Mouse (Mus musculus): ENCODE measurements around the gene Dgat2.
A peak's percentile ranks its signal among the peaks of the same experiment; 100 is the strongest.

Gene Dgat2

DNA sequence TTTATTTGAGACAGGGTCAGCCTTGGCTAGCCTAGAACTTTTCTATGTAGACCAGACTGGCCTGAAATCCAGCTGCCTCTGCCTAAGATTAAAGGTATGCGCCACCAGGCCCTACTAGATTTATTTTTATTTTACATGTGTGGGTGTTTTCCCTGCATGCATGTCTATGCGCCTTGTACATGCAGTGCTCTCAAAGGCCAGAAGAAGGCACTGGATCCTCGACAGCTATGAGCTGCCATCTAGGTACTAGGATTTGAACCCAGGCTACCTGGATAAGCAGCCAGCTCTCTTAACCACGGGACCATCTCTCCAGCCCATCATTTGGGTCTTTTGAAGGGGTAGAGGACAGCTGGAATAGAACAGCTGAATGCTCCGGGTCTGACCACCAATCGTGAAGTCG, 20.1 kb downstream of the Dgat2 start:
- DNase-seq (ENCODE audit: low read depth, low spot score) = no peak

DNA sequence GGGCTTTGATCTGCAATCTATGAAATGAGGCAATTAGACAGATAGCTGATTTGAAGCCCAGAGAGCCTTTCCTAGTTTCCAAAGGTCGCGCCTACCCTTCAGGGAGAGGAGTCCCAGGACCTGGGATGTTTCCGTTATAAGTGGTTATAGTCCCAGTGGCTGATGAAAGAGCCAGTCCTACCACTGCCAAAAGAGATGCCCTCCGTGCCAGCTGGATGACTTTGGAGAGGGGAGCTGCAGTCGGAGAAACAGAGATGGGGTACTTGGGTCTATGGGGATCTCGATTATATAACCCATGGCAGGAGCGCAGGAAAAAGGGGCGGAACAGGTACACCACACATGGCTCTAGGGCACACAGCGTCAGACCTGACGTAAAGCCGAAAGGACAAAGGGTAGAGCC, 20.6 kb downstream of the Dgat2 start:
- DNase-seq (ENCODE audit: low read depth, low spot score) = no peak

DNA sequence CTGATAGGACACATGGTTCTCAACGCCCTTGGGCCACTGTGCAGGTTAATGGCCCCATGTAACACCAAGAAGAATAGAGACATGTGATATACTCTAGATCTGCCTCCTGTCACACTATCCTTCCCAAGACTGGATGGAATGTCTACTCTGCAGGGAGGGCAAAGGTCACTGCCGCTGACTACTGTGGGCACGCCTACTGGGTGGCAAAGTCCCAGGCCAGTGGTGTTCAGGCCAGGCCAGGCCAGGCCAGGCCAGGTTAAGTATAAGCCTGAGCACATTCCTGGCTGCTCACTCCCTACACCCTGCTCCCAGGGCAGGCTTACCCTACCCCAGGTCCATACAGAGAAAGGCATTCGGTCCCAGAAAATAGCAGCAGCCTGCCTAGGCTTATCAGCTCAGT, 21.0 kb downstream of the Dgat2 start:
- no peak for DNase-seq (ENCODE audit: low read depth, low spot score)

DNA sequence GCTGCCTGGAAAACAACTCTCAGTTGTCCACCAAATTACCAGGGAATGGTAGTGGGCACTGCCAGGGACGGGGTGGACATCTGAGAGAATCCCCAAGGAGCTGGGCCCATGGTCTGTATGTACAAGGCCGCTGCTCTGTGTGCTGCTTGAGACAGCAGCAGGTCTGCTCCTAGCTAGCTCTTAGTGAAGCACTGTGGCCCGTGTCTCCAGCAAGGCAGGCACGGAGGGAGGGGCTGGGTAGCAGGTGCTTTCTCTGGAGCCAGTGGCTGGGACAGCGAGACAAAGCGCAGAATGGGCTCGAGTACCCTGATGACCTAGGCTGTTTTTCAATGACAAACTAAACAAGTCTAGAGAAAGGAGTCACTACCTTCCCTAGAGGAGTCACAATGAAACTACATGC, 21.5 kb downstream of the Dgat2 start:
- DNase-seq (ENCODE audit: low read depth, low spot score) = no peak

DNA sequence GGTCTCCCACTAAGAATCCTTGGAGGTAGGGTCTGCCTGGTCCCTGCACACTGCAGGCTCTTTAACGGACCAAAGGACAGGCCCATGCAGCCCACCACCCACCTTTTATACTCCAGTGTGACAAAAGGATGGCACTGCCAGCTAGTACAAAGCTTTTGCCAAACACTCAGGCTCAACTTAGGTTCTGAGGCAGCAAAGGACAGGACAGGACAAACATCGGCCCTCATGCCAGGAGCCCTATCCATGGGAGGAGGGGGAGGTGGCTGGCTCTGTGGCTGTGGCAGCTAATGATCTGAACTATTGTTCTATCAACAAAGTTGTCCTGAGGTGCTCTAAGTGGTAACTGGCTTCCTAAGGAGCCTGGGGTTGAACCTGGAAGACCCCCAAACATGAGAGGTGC, 23.1 kb downstream of the Dgat2 start:
- no peak for DNase-seq (ENCODE audit: low read depth, low spot score)

DNA sequence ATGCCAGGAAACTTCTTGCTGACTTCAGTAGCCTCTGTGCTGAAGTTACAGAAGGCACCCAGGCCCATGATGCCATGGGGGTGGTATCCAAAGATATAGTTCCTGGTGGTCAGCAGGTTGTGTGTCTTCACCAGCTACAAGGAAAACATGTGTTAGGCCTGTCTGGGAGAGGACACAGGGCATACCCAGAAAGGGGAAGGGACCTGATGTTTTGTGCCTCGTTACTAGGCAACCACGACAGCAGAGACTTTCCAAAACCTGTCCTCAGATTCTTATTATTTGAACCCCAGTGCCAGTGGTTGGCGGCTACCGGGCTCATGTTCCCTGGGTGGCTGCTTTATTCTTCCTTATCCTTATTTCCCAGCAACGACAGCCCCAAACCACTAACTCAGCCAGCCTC, 23.6 kb downstream of the Dgat2 start:
- DNase-seq (ENCODE audit: low read depth, low spot score) = no peak

DNA sequence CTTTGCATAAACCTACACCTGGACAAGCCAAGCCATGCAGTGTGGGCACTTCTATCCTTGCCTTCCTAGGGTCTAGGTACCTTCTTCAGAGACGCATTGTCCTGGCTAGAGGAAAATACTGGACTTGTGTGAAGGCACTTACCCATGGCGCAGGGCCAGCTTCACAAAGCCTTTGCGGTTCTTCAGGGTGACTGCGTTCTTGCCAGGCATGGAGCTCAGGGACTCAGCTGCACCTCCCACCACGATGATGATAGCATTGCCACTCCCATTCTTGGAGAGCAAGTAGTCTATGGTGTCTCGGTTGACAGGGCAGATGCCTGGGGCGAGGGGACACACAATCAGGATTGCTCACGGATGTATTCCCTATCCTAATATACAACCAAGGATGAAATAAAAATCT, 24.5 kb downstream of the Dgat2 start:
- no peak for DNase-seq (ENCODE audit: low read depth, low spot score)

DNA sequence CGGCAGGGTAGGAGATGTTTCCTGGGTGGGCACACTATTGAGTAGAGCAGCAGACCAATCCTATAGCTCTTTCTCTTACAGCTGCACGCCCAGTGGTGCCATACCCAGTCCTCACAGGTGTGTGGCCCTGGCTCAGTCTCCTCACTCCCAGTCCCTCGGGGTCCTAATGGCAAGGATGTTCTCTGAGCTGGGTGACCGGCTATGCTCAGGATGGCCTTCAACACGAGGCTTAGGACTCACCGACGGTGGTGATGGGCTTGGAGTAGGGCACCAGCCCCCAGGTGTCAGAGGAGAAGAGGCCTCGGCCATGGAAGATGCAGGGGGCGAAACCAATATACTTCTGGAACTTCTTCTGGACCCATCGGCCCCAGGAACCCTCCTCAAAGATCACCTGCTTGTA, 25.8 kb downstream of the Dgat2 start:
- DNase-seq (ENCODE audit: low read depth, low spot score) = no peak

DNA sequence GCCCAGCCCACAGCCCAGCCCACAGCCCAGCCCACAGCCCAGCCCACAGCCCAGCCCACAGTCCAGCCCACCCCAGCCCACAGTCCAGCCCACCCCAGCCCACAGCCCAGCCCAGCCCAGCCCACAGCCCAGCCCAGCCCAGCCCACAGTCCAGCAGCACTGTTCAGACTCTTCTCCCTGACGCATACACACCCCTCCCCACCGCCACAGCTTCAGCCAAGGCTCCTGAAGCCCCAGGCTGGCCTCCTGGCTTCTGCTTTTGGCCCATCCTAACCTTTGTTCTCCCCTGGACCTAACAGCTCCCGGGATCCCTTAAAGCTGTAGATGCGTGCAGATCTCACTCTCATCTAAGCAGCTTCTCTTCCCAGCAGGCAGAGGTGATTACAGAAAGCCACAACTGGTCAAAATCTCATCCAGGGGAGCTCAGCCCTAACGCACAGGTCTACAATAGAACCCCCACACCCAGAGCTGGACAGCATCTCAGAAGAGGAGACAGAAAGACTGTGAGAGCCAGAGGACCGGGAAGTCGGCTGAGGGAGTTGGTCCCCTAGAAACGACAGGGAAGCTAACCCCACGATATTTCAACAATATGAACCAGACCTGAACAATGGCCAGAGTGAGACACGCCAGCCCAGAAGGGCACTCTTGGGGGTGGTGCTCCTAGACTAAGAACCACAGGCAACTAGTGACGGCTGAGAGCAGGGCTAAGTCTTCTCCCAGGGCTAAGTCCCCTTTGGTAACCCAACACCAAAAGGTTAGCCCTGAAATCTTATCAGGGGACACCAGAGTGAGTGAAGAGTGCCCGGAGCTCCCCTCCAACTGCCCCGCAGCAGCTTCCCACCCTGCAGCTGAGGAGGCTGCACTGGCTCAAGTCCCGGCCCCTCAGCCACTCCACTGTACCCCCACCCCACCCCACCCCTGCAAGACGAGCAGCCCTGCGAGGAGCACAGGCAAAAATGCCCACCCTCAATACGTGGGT, 26.9 kb downstream of the Dgat2 start:
- DNase-seq (ENCODE audit: low read depth, low spot score) = peak; percentile 54

DNA sequence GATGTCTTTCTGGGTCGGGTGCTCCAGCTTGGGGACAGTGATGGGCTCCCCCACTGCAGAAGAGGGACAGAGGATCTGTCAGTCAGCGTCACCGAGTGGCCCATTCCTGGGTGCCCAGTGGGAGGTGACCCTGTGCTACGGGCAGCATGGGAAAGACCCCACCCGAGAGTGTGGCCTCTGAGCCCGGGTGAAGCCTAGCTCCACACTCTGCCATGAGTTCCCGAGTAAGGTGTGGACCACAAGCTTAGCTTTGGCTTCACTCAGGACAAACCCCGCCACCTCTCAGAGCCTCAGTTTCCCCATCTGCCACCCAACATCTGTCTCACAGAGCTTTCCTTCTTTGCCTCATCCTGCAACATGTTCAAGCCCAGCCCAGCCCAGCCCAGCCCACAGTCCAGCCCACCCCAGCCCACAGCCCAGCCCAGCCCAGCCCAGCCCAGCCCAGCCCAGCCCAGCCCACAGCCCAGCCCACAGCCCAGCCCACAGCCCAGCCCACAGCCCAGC, 27.8 kb downstream of the Dgat2 start:
- DNase-seq (ENCODE audit: low read depth, low spot score) = no peak

DNA sequence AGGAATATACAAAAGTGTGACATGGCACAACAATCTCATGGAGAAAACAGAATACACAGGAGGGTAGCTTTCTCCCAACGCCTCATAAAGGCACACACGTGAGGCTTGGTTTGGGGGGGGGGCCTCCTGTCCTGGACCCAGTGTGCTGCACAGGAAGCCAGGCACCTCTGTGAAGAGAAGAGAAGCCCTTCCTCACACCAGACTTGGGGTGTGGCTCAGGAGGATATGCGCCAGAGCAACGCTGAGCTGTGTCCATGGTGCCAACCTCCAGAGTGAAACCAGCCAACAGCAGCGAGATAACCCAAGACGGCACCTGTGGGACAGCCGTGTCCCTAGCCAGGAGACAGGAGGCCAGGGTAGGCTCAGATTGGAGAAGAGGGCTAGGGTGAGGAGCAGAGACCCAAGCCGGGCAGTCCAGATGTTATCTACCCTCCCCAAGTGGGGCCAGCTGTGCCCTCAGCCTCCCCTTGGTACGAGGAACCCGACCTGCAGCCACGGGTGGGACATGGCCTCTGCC, 28.8 kb downstream of the Dgat2 start:
- no peak for DNase-seq (ENCODE audit: low read depth, low spot score)

DNA sequence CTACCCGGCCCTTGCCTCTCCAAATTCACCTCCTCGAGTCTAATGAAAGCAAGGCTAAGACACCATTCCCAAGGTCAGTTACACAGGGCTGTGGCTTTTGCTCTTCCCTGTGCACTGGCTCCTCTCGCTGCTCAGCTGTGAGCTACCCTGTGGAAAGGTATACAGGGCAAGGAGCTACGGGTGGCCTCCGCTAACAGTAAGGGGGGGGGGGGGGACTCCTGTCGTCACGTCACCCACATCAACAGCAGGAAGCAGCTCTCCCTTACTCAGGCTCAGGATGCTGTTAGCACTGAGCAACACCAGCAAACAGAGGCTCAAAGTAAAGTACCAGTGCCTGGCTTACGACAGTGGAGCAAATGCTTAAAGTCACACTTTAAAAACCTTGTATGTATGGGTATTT, 29.8 kb downstream of the Dgat2 start:
- DNase-seq (ENCODE audit: low read depth, low spot score) = no peak

DNA sequence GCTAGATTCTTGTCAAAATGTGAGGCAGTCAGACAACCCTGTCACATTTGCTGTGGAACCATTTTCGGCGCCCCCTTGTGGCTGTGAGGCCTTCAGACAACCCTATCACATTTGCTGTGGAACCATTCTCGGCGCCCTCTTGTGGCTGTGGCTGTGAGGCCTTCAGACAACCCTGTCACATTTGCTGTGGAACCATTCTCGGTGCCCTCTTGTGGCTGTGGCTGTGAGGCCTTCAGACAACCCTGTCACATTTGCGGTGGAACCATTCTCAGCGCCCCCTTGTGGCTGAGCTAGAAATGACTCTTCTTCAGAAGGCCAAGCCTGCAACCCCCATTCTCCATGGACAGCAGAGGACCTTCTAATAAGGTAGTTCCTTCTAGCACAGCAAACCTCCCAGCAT, 31.2 kb downstream of the Dgat2 start:
- DNase-seq (ENCODE audit: low read depth, low spot score) = peak; percentile 91

DNA sequence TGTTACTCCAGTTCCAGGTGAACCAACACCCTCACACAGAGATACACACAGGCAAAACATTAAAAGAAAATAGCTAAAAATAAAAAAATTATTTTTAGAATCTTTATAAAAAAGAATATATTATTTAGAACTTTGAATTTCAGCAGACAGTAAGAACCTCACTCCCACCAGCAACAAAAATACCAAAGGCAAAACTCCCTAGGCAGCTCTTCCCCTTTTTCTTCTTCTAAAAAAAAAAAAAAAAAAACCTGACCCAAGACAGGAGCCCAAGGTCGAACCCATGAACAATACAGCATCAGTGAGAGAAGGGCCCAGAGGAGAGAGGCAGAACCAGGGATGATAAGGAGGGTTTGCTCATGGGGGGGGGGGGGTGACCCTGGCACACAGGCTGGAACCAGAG, 33.5 kb downstream of the Dgat2 start:
- no peak for DNase-seq (ENCODE audit: low read depth, low spot score)

DNA sequence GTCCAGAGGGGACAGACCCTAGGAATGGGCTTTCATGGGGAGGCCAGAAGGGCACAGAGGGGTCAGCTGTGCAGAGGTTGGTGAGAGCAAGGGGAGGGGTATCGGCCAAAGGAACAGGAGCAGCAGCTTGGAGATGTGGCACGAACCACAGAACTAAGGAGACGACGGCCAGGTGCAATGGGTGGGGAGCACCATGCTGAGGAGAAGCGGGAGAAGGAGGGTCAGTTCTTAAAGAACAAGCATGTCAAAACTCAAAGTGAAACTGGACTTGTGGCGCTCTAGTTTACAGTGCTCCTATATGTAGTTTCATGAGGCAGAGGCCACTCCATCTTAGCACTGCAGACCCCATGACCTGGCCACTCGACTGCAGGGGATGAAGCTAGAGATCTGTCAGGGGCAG, 35.0 kb downstream of the Dgat2 start:
- DNase-seq (ENCODE audit: low read depth, low spot score) = no peak

DNA sequence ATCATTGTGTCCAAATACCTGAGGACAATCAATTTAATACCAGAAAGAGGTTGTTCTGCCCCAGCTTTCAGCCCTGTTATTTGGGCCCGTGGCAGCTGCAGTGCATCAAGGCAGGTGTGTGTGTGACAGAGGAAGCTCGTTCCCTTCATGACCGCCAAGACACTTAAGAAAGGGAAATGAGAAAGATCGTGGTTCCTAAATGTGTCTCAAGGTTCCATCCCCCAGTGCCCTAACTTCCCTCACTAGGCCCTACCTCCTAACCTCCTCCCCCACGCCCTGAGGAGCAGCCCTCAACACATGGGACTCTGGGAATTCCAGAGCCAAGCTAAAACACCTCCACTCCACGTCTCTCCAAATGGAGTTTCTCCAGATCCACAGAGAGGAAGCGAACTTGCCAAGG, 35.6 kb downstream of the Dgat2 start:
- DNase-seq (ENCODE audit: low read depth, low spot score) = no peak

DNA sequence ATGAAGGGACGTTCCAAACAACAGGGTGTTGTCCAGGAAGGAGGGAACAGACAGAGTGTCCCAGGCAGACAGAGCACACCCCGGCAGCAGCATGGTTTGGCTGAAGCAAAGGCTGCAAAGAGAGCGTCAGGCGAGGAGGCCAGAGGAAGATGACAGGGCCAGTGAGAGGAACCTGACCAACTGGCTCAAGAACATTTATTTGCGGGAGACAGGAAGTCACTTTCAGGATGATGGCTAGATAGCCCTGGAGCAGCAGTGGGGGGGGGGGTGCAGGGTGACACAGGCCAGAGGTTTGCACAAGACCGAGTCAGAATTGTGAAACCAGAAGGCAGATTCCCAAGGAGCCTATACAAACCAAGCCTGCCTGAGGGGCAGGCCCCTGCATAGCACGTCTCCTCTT, 36.5 kb downstream of the Dgat2 start:
- no peak for DNase-seq (ENCODE audit: low read depth, low spot score)

DNA sequence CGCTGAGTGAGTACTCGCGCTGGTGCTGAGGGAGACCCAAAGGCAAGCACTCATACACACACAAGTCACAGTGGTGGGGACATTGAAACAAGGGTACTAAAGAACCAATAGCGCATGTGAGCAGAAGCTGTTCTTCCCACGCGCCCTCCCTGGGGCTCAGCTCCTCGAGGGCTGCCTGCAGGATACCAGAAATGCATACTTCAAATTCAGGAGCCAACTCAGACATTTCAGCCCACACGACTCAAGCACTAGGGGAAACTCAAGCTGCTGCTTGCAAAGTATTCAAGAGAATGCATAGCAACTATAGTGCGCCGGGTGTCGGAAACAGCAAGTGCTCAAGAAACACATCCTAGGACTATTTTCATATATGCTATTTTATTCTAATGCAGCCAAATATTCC, 37.9 kb downstream of the Dgat2 start:
- no peak for DNase-seq (ENCODE audit: low read depth, low spot score)

DNA sequence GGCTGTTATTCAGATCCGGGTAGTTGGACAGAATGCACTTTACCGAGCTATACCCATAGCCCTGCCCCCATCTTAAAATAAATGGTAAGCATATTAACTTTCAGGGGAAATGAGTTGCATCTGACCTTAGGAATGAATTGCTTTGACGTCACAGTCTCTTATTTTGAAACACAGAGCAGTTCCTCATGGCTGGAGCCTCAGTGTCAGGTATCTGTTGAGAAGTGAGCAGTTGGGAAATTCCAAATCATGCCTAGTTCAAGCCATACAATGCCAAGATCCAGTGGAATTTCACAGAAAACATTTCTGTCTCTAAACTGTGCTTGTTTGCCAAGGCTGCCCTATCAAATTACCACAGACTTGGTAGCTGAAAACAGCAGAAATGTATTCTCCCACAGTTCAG, 39.3 kb downstream of the Dgat2 start:
- no peak for DNase-seq (ENCODE audit: low read depth, low spot score)

DNA sequence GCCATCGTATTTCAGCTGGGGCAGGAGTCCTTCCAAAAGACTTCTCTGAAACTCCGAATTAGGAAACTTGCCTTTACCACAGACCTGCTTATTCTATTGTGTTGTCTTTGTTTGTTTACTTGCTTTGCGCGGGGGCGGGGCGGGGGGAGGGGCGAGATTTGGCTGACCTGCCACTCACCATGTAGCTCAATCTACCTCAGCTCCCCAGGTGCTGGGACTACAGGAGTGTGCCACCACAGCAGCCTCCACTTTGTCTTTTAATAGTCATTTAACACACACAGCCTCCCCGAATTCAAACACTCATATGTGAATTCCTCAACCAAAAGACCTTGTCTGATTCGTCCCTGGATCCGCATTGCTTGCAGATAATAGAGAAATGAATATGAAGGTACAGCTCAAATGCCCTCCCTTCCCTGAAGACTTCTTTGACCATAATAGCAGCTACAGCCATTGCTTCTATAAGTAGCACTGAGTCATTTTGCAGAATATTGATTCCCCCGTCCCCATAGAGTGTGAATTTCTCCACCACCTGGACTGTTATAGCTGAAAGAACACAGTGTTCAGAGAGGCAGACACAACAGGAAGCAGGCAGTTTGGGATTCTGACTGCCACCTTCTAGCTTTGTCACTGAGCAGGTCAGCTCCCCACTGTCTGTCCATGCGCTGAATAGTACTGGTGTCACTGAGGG, 40.5 kb downstream of the Dgat2 start:
- DNase-seq (ENCODE audit: low read depth, low spot score) = no peak

DNA sequence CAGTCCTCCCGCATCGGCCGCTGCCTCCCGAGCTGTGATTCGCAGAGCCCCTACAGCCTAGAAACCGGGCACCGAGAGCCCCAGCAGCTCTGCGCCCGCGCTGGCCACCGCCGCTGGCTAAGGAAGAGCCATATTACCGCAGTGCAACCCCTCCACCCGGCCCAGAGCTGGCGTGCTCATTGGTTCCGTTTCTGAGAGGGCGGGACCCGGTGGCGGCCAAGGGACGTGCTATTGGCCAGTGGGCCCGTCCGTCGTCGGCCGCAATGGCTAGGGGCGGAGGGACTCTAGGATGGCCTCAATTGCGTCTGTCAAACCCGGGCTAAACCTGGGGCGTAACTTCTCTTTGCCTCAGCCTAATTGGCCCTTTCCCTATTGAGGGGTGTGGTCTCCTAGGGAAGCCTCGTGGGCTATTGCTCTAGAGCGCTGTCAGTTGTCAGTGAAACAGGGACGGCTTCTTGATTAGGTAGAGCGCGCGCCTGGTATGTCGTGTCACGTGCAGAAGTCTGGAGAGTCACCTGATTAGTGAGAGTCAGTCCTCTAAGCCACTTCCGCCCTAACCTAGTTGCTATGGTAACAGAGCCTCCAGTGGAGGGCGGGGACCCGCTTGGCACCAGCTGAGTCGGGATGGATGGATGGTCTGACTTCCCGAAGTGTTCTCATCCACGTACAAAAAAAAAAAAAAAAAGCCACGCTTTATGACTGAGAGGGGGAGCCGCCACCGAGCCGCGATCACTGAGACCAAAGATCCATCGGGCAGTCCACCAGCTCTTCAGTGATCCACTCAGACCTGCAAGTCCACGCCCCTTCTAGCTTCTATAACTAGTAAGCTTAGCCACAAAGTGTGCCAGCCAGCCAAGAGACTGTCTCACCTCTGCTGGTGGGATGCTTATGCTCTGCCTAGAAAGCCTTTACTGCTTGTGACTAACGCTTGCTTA, 41.3 kb downstream of the Dgat2 start, which contains the start of gene Uvrag:
Gene Uvrag (minus strand): TSS at position 158 of the 935 bp plus-strand sequence.
- DNase-seq (ENCODE audit: low read depth, low spot score) = peak; percentile 95
